Mouse (Mus musculus): ENCODE data around the gene 1110002E22Rik.

- no peak for TF ChIP-seq CTCF (IDR thresholded peaks at IDR 0.05; ENCODE audit: control insufficient read depth, insufficient read depth, insufficient replicate concordance, low read depth, low read length)
- TF ChIP-seq POLR2A (IDR thresholded peaks at IDR 0.05; ENCODE audit: control insufficient read depth, low read depth, low read length): no peak
Measured at GRCm38 (mm10) chr3:138078701-138079100, 13.8 kb downstream of the 1110002E22Rik start.
